Comparison of ENCODE assay signal across 1 mouse cellular context in genomic region chr7:34234610-34235561, GRCm38 (mm10).
TF ChIP-seq lines count a peak whose summit lies in the region.

No protein-coding gene starts in this region.

TF ChIP-seq in CH12.LX, 34 proteins besides CTCF, POLR2A, EP300 and RAD21 (continued from another document):
- no peak for TF ChIP-seq MEF2A (IDR thresholded peaks at IDR 0.05; ENCODE audit: borderline replicate concordance, low read depth, low read length)
- TF ChIP-seq E2F4 (IDR thresholded peaks at IDR 0.05; ENCODE audit: insufficient replicate concordance, low read depth, low read length), result no peak
- peak; percentile 2; the same call in 1 of the 2 replicates for TF ChIP-seq TBP (conservative IDR thresholded peaks at IDR 0.05; ENCODE audit: low read depth, low read length)
TF ChIP-seq in CH12.LX: peak in this region for 3.
